In genomic region chr17:87369270-87369759, GRCm38 (mm10) we compare ENCODE assay signal across 11 mouse cellular contexts. TPM values are rescaled to one million over a fixed set of nuclear protein-coding genes. Genes with fewer than 3 reads are reported as not detected.
A peak's percentile ranks its signal among the peaks of the same experiment; 100 is the strongest.
DNase-seq lines count a peak whose midpoint lies in the region; ATAC-seq and TF ChIP-seq lines count a peak whose summit lies in the region.
"Had no signal": no experiment of that assay in that cellular context is flagged by ENCODE, and none has a peak within 500 bp of the region (broad histone marks: within the 10 kb centered on the region; RNA-seq: fewer than 3 reads in every experiment).

No protein-coding gene starts in this region.

- DNase-seq in lung, postnatal 14 days: no peak
- DNase-seq in left cerebral cortex, adult 9 months (ENCODE audit: low spot score in 2 of 2): peak; percentile 79 to 86
- peak; percentile 83 to 92 for DNase-seq in right cerebral cortex, postnatal 36 days (ENCODE audit: low spot score in 2 of 2)
- DNase-seq in cerebellum, adult 9-10 months: no peak
- DNase-seq: cerebellum, adult 8-10 months; liver, embryonic 13.5 days; thymus, postnatal 25 days had no signal

- ATAC-seq in lung, embryonic 16.5 days (ENCODE audit: low read depth): 0 out of 2 replicates have a peak, but pooled peaks have one; percentile 24
- peak; percentile 39 for ATAC-seq in forebrain, embryonic 16.5 days
- no peak for ATAC-seq in intestine, postnatal 0 days

- no peak for TF ChIP-seq CTCF in intestine, postnatal 0 days (IDR thresholded peaks at IDR 0.05; ENCODE audit: low read depth)

- H3K4me3 ChIP-seq in lung, embryonic 16.5 days (ENCODE audit: low read length): no peak overlapping the region
- H3K4me3 ChIP-seq in forebrain, embryonic 16.5 days (replicated peaks; ENCODE audit: low read length): no peak overlapping the region
- H3K4me3 ChIP-seq in intestine, postnatal 0 days (ENCODE audit: low read depth, low read length): no peak overlapping the region
- H3K4me3 ChIP-seq: liver, embryonic 13.5 days had no signal

- no peaks in the 10 kb centered on the region for H3K36me3 ChIP-seq in lung, embryonic 16.5 days (ENCODE audit: control insufficient read depth, insufficient read depth, low read length)
- H3K36me3 ChIP-seq in forebrain, embryonic 16.5 days (ENCODE audit: control insufficient read depth, insufficient read depth): no peaks in the 10 kb centered on the region
- H3K36me3 ChIP-seq in intestine, postnatal 0 days (ENCODE audit: control insufficient read depth, insufficient read depth): peaks cover 21% of the 10 kb centered on the region

- peaks cover 12% of the 10 kb centered on the region for H3K4me1 ChIP-seq in lung, embryonic 16.5 days (replicated peaks; ENCODE audit: control insufficient read depth, insufficient read depth, low read length)
- H3K4me1 ChIP-seq in forebrain, embryonic 16.5 days (replicated peaks; ENCODE audit: control insufficient read depth, insufficient read depth, low read length): peaks cover 44% of the 10 kb centered on the region
- no peaks in the 10 kb centered on the region for H3K4me1 ChIP-seq in intestine, postnatal 0 days (replicated peaks; ENCODE audit: control insufficient read depth, insufficient read depth, low read length)

- H3K4me2 ChIP-seq in lung, embryonic 16.5 days (ENCODE audit: low read depth, low read length): no peak overlapping the region
- H3K4me2 ChIP-seq in forebrain, embryonic 16.5 days (ENCODE audit: low read length): no peak overlapping the region
- no peak overlapping the region for H3K4me2 ChIP-seq in intestine, postnatal 0 days (replicated peaks; ENCODE audit: low read depth)
- H3K4me2 ChIP-seq: liver, embryonic 13.5 days had no signal

- H3K27ac ChIP-seq in lung, embryonic 16.5 days (ENCODE audit: low read length): no peak overlapping the region
- H3K27ac ChIP-seq in forebrain, embryonic 16.5 days (ENCODE audit: low read length): 0 out of 2 replicates have a peak overlapping the region, but pooled peaks have one; percentile 20
- H3K27ac ChIP-seq in intestine, postnatal 0 days (ENCODE audit: low read depth, low read length): no peak overlapping the region
- H3K27ac ChIP-seq: liver, embryonic 13.5 days had no signal

- H3K9me3 ChIP-seq in lung, embryonic 16.5 days (ENCODE audit: control insufficient read depth, low read length): no peaks in the 10 kb centered on the region
- H3K9me3 ChIP-seq in forebrain, embryonic 16.5 days (ENCODE audit: control insufficient read depth, low read length): no peaks in the 10 kb centered on the region
- no peaks in the 10 kb centered on the region for H3K9me3 ChIP-seq in intestine, postnatal 0 days (ENCODE audit: control insufficient read depth)
- H3K9me3 ChIP-seq: liver, embryonic 13.5 days had no signal

- no peaks in the 10 kb centered on the region for H3K27me3 ChIP-seq in lung, embryonic 16.5 days (ENCODE audit: control insufficient read depth, insufficient read depth, low read depth, low read length)
- no peaks in the 10 kb centered on the region for H3K27me3 ChIP-seq in forebrain, embryonic 16.5 days (replicated peaks; ENCODE audit: control insufficient read depth, insufficient read depth, low read length)
- no peaks in the 10 kb centered on the region for H3K27me3 ChIP-seq in intestine, postnatal 0 days (replicated peaks; ENCODE audit: control insufficient read depth, insufficient read depth, low read length)
- H3K27me3 ChIP-seq: liver, embryonic 13.5 days had no signal

- WGBS in lung, embryonic 16.5 days: 66% methylated on average over 18 of the region's 18 CpGs
- WGBS in forebrain, embryonic 16.5 days: 50% methylated on average over 18 of the region's 18 CpGs
- 81% methylated on average over 18 of the region's 18 CpGs for WGBS in intestine, postnatal 0 days

- no peak overlapping the region for H3K9ac ChIP-seq in lung, embryonic 16.5 days (ENCODE audit: low read length)
- no peak overlapping the region for H3K9ac ChIP-seq in forebrain, embryonic 16.5 days (replicated peaks; ENCODE audit: low read depth, low read length)
- H3K9ac ChIP-seq in intestine, postnatal 0 days (ENCODE audit: low read depth, low read length): no peak overlapping the region
- H3K9ac ChIP-seq: liver, embryonic 13.5 days had no signal

RNA-seq across cellular contexts. Expression of gene Stpg4, which starts 58.2 kb away (rescaled TPM):
- polyA plus RNA-seq in lung, embryonic 16.5 days (2015; fragmentation: Nextera tagmentation; extraction: Ambion mirVana): not detected in 2 replicates
- not detected in 2 replicates for polyA plus RNA-seq in forebrain, embryonic 16.5 days (2015; fragmentation: Nextera tagmentation; extraction: Ambion mirVana)
- not detected in 2 replicates for polyA plus RNA-seq in intestine, postnatal 0 days (2015; fragmentation: Nextera tagmentation; extraction: Ambion mirVana)
- polyA plus RNA-seq: intestine, embryonic 14.5 days; liver, embryonic 13.5 days had no signal

Comparison
In these comparisons a context has a peak if more than half of its experiments do, and no peak if none do; other contexts are left out.
1. DNase-seq: peak in left cerebral cortex, adult 9 months (2 of 2) and right cerebral cortex, postnatal 36 days (2 of 2); none in lung, postnatal 14 days (single experiment) and cerebellum, adult 9-10 months (single experiment).